Mouse (Mus musculus): ENCODE data around the gene Fam169b. TPM values are rescaled to one million over a fixed set of nuclear protein-coding genes. Genes with fewer than 3 reads are reported as not detected.

Gene Fam169b
- total RNA-seq, 4 experiments from 2014 or later: 0.39 to 0.76 (median 0.67) TPM

DNA sequence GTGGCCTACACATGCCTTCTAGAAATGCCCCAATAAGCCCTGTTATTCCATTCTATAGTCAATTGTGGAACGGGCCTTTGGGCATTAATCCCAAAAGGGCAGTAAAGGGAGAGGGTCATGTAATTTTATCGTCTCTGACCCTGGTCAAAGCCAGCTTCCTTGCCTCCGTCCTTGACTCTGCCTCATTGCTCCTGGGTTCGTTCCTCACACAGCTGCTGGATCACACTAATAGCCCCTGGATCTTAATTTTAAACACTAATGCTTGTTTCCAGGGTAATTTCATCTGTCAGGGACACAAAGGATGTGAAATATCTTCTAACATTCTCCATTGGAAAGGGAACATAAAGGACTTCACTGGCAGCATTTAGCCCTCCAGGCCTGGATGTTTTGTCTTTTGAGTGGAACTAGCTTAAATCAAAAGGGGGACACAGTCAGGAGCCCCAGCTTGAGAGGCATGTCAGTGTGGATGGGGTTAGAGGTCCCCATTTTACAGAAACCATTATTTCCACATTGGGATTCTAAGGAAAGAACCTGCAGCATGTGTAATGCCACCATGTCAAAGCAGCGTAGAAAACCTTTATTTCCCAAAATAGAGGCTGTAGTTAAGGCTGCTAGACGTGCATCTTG, 122.2 kb downstream of the Fam169b start:
- no peak for DNase-seq (ENCODE audit: low spot score in 2 of 2)

DNA sequence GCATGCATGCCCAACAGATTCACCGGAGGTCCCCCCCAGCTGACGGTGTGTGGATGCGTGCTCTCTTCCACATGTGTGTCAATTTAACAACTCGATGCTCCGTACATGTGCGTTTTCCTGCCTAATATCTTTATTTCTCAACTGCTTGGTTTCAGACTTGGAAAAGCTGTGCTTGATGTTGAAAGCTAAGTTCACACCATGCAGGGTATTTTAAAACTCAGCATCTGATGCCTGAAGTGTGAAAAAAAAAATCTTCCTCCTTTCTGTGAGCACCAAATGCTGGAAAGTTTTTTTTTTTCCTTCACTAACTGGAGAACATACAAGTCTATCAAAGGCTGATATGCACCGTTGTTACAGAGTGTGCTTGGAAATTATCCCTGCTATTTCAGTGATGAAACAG, 126.9 kb downstream of the Fam169b start:
- DNase-seq (ENCODE audit: low spot score in 2 of 2): peak in 1 of 2 experiments; percentile 7

DNA sequence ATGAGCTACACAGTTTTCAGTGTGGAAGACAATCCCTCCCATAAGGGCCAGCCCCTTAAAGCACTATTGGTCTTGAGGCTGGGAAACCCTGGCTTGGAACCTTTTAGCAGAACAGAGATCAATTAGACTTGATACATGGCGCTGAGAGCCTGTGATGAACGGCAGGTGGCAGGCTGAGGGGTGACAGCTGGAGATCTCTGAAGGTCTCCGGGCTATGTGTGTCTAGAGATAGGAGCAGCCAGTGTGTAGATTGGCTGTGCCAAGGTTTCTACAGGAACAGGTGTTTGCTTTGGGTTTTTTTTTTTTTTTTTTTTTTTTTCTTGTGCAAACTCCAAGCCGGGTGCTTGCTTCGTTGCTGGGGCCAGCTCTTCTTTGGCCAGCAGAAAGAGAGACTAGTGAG, 135.0 kb downstream of the Fam169b start:
- DNase-seq (ENCODE audit: low spot score in 2 of 2): no peak

Other genes with a start within 250 kb of the Fam169b start
- 1 to 10 TPM; 1.4 to 2.7 (median 2.1) TPM for gene Pgpep1l, start 9.6 kb upstream of the Fam169b start, total RNA-seq (2022)

All from left cerebral cortex, adult 8-10 months (tissue).